Mouse (Mus musculus) intestine, embryonic 15.5 days (tissue): ENCODE results near the gene Cntnap2. TPM values are rescaled to one million over a fixed set of nuclear protein-coding genes. Genes with fewer than 3 reads are reported as not detected.
"Not testable (repeated sequence)": the region's sequence is repeated elsewhere in the genome, so short reads cannot be mapped to it uniquely, and the experiment has no call there.

ENCODE experiments used
- ATAC-seq: fragments of 200-750 bp; cut with Nextera tagmentation; 2 replicates; pipeline ENCODE4 v1.8.0; 2017; ENCODE audit warnings: moderate TSS enrichment, moderate library complexity
- H3K27ac ChIP-seq: fragments of 300-500 bp; sonication (generic); 2 replicates; pipeline ENCODE4 v1.5.1; 2015; ENCODE audit warnings: mild to moderate bottlenecking, inconsistent platforms
- H3K27me3 ChIP-seq: fragments of 300-500 bp; sonication (generic); replicated peaks from 2 replicates; pipeline ENCODE4 v1.6.1; 2015; ENCODE audit warnings: inconsistent platforms
- H3K36me3 ChIP-seq: fragments of 300-500 bp; sonication (generic); 2 replicates; pipeline ENCODE4 v1.6.1; 2015; ENCODE audit warnings: inconsistent platforms
- H3K4me1 ChIP-seq: fragments of 300-500 bp; sonication (generic); replicated peaks from 2 replicates; pipeline ENCODE4 v1.6.1; 2015; ENCODE audit warnings: inconsistent platforms
- H3K4me2 ChIP-seq: fragments of 300-500 bp; sonication (generic); replicated peaks from 2 replicates; pipeline ENCODE4 v1.6.1; 2015; ENCODE audit warnings: mild to moderate bottlenecking, inconsistent platforms
- H3K4me3 ChIP-seq: fragments of 300-500 bp; sonication (generic); replicated peaks from 2 replicates; pipeline ENCODE4 v1.5.1; 2015; ENCODE audit warnings: inconsistent platforms
- H3K9ac ChIP-seq: fragments of 300-500 bp; sonication (generic); 2 replicates; pipeline ENCODE4 v1.6.1; 2015; ENCODE audit warnings: inconsistent platforms
- H3K9me3 ChIP-seq: fragments of 300-500 bp; sonication (generic); 2 replicates; pipeline ENCODE4 v1.6.1; 2016; ENCODE audit warnings: inconsistent platforms
- WGBS: fragments of 180-500 bp; shearing (Covaris S2); methylation state at CpG from one replicate; pipeline ENCODE4 v1.1.7; 2015; 5-methylcytosine and 5-hydroxymethylcytosine counted together
- polyA plus RNA-seq: library from polyadenylated mRNA; unstranded; fragments of >200 nt; fragmentation: Nextera tagmentation; extraction: Ambion mirVana; gene quantifications from 2 replicates; pipeline ENCODE4 v1.2.1, GENCODE M21; 2015

Cntnap2 gene
- polyA plus RNA-seq, 1 experiment from 2014 or later = 1.3 TPM

DNA sequence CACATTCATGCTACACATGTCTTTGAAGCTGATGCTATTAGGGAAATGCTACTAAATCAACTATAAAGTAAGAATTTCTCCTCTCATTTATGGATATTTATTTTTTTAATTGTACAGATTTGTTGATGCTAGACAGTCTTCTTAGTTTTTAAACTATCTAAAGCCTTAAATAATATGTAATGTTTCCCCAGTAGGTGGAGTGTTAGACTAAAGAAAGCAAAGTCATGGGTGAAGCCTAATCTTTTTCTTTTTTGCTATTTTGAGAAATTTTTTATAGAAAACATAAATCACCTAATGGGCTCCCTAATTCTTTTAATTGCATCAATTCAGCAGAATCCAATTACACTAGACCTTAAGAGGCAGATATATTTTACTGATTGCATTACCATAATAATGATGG, 2124.7 kb downstream of the Cntnap2 start:
- not testable (repeated sequence) for H3K36me3 ChIP-seq, H3K4me3 ChIP-seq, H3K4me2 ChIP-seq, H3K27me3 ChIP-seq, H3K9ac ChIP-seq, H3K27ac ChIP-seq, H3K9me3 ChIP-seq, ATAC-seq, H3K4me1 ChIP-seq

DNA sequence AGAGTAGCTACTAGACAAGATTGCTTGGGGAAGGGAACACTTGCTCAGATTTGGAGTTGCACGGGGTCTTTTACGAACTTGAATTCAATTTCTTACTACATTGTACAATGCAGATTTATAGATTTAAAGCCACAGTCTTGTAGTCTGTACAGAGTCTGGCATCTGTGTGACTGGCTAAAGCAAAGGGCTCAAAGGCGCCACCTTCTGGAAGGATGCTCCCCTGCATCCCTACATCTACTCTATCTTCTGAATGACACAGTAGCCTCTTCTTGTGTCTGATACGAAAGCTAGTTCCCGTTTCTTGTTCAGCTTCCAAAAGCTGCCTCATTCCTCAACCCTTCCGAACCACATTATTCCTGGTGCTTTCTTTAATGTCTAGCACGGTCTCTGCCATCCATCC, 2129.0 kb downstream of the Cntnap2 start:
- WGBS = 60% methylated on average over 7 of the region's 7 CpGs
- Histone ChIP-seq H3K4me2 (no peak overlapping the region), H3K4me1 (no peaks in the 10 kb centered on the region), H3K9ac (no peak overlapping the region), H3K27me3 (no peaks in the 10 kb centered on the region), H3K36me3 (no peaks in the 10 kb centered on the region), H3K27ac (no peak overlapping the region), H3K4me3 (no peak overlapping the region), H3K9me3 (no peaks in the 10 kb centered on the region)
- no peak for ATAC-seq

- not testable (repeated sequence) for H3K27ac ChIP-seq, H3K9ac ChIP-seq, H3K4me3 ChIP-seq, H3K36me3 ChIP-seq, H3K9me3 ChIP-seq, H3K4me2 ChIP-seq, ATAC-seq, H3K27me3 ChIP-seq, H3K4me1 ChIP-seq
- 90% methylated on average over 6 of the region's 6 CpGs for WGBS
These were observed 2129.4 kb downstream of the Cntnap2 start for GRCm38 (mm10) chr6:47188596-47188995.

GRCm38 (mm10) chr6:47190282-47190681, 2131.1 kb downstream of the Cntnap2 start:
- WGBS = 73% methylated on average over 7 of the region's 7 CpGs
- Histone ChIP-seq H3K4me1 (no peaks in the 10 kb centered on the region), H3K4me2 (no peak overlapping the region), H3K9me3 (no peaks in the 10 kb centered on the region), H3K27ac (no peak overlapping the region), H3K9ac (no peak overlapping the region), H3K27me3 (no peaks in the 10 kb centered on the region), H3K4me3 (no peak overlapping the region), H3K36me3 (no peaks in the 10 kb centered on the region)
- ATAC-seq = no peak

DNA sequence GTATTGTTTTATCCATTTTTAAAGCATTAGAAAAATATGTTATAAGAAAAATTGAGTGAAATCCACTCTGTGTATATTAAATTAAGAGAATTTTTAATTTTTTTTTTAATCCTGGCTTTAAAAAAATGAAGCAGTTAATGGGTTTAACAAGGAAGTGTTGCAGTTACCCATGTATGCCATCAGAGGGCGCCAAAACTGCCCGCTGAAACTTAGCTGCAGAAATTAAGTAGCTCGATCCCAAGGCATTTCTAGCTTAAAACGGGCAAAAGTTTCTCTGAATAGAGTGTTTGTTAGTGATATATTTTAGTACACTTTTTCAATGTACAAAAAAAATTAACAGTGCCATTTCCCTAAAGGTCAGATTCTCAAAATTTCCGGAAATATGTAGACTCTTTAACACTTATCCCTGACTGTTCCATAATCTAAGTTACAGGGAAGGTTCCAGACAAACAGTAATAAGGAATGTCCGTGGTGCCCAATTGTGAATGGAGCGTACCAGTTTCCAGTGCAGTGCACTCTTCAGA, 2132.2 kb downstream of the Cntnap2 start:
- no peaks in the 10 kb centered on the region for H3K36me3 ChIP-seq
- ATAC-seq = no peak
- H3K27ac ChIP-seq = no peak overlapping the region
- H3K4me2 ChIP-seq = 0 out of 2 replicates have a peak overlapping the region, but pooled peaks have one; percentile 31
- no peak overlapping the region for H3K4me3 ChIP-seq
- H3K9ac ChIP-seq = no peak overlapping the region
- H3K9me3 ChIP-seq = no peaks in the 10 kb centered on the region
- no peaks in the 10 kb centered on the region for H3K27me3 ChIP-seq
- H3K4me1 ChIP-seq = no peaks in the 10 kb centered on the region
- WGBS = 19% methylated on average over 7 of the region's 7 CpGs

- ATAC-seq = no peak
- no peaks in the 10 kb centered on the region for H3K9me3 ChIP-seq
- H3K27me3 ChIP-seq = no peaks in the 10 kb centered on the region
- no peak overlapping the region for H3K9ac ChIP-seq
- no peaks in the 10 kb centered on the region for H3K4me1 ChIP-seq
- H3K27ac ChIP-seq = no peak overlapping the region
- WGBS = 84% methylated on average over 10 of the region's 10 CpGs
- 0 out of 2 replicates have a peak overlapping the region, but pooled peaks have one; percentile 31 for H3K4me2 ChIP-seq
- no peak overlapping the region for H3K4me3 ChIP-seq
- no peaks in the 10 kb centered on the region for H3K36me3 ChIP-seq
These were observed 2132.8 kb downstream of the Cntnap2 start for GRCm38 (mm10) chr6:47191940-47192339.

DNA sequence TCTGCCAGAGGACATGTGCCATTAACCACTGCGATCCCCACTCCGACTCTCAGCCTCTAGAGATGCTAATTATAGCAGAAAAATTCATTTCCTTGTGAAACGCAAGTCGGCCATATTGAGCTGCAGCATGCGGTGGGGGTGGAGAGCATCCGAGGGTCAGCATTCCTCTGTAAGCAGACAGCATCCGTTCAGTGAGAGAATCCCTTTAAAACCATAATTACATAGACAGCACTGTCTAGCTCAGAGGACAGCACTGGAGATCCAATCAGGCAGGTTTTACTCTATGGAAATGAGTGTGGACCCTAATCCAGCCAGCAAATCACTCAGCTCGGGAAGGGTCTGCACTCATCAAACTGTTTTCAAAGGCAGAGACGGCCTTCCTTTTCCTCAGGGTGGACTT, 2133.3 kb downstream of the Cntnap2 start:
- Histone ChIP-seq H3K4me3 (no peak overlapping the region), H3K27ac (no peak overlapping the region), H3K9me3 (no peaks in the 10 kb centered on the region), H3K4me1 (no peaks in the 10 kb centered on the region), H3K27me3 (no peaks in the 10 kb centered on the region), H3K36me3 (no peaks in the 10 kb centered on the region), H3K4me2 (no peak overlapping the region), H3K9ac (no peak overlapping the region)
- 66% methylated on average over 9 of the region's 9 CpGs for WGBS
- no peak for ATAC-seq

GRCm38 (mm10) chr6:47197570-47197969, 2138.4 kb downstream of the Cntnap2 start:
- H3K36me3 ChIP-seq = no peaks in the 10 kb centered on the region
- no peak overlapping the region for H3K4me2 ChIP-seq
- H3K27me3 ChIP-seq = no peaks in the 10 kb centered on the region
- H3K9ac ChIP-seq = no peak overlapping the region
- no peaks in the 10 kb centered on the region for H3K9me3 ChIP-seq
- no peak overlapping the region for H3K27ac ChIP-seq
- ATAC-seq = no peak
- H3K4me1 ChIP-seq = no peaks in the 10 kb centered on the region
- H3K4me3 ChIP-seq = no peak overlapping the region

DNA sequence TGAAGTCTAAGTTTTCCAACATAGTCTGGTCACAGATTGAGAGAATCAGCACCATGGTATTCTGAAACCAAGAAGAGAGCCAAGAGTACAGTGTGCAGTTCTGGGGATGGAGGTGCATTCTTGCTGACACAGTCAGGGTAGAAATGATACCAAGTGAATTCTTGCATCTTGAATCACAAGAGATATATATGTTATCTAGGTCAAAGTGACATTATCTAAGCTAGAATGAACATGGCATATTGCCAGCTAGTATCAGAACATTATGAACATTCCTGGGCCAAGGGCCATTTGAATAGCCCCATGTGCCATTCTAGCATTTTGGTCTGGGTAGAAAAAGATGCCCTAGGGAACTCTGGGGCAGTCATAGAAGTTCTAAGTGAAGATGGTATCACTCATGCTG, 2141.5 kb downstream of the Cntnap2 start:
- Histone ChIP-seq H3K36me3 (no peaks in the 10 kb centered on the region), H3K4me2 (no peak overlapping the region), H3K9ac (no peak overlapping the region), H3K4me3 (no peak overlapping the region), H3K4me1 (no peaks in the 10 kb centered on the region), H3K9me3 (no peaks in the 10 kb centered on the region), H3K27ac (no peak overlapping the region), H3K27me3 (no peaks in the 10 kb centered on the region)
- no peak for ATAC-seq

DNA sequence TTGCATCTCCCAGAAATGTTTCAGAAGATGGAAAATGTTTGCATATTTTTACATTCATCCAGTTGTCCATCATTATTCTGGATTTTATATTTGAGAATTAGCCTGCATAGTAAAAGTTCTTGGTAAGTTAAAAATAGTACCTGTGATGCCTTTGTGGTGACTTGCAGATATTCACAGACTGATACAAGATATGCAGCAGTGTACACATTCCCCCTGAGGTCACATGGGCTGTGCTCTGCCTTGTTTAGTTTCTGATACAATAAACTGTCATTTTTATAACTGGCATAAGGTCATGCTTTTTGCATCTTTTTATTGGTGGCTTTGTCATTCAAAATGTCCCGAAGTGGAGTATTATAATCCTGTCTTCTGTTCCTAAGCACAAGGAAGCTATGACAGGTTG, 2148.9 kb downstream of the Cntnap2 start:
- H3K9ac ChIP-seq = no peak overlapping the region
- no peak overlapping the region for H3K4me2 ChIP-seq
- no peaks in the 10 kb centered on the region for H3K27me3 ChIP-seq
- no peaks in the 10 kb centered on the region for H3K9me3 ChIP-seq
- no peaks in the 10 kb centered on the region for H3K4me1 ChIP-seq
- no peak overlapping the region for H3K4me3 ChIP-seq
- no peak for ATAC-seq
- no peak overlapping the region for H3K27ac ChIP-seq
- no peaks in the 10 kb centered on the region for H3K36me3 ChIP-seq
- WGBS = 65% methylated on average over 1 of the region's 1 CpGs

GRCm38 (mm10) chr6:47214731-47215130, 2155.6 kb downstream of the Cntnap2 start:
- no peaks in the 10 kb centered on the region for H3K36me3 ChIP-seq
- H3K4me1 ChIP-seq = no peaks in the 10 kb centered on the region
- H3K9me3 ChIP-seq = no peaks in the 10 kb centered on the region
- H3K4me3 ChIP-seq = no peak overlapping the region
- no peak for ATAC-seq
- no peaks in the 10 kb centered on the region for H3K27me3 ChIP-seq
- no peak overlapping the region for H3K9ac ChIP-seq
- H3K27ac ChIP-seq = no peak overlapping the region
- no peak overlapping the region for H3K4me2 ChIP-seq

DNA sequence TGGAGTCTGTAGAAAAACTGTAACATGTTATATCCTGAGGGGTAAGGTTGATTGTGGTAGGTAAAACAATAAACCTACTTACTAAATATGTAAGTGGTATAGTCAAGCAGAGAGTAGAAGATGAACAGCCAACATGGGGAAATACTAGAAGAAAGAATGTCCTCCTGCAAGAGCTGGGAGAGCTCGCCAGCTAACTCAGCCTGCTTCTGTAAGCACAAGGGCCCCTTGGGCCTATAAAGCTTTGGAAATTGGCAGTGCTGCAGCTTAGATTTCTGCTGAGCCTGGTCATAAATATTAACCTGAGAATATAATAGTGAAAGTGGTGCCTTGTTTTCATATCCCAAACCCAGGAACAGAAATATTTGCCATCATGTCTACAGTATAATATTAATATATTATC, 2164.4 kb downstream of the Cntnap2 start:
- H3K27ac ChIP-seq, H3K4me2 ChIP-seq, H3K9me3 ChIP-seq, H3K4me1 ChIP-seq, H3K9ac ChIP-seq, H3K4me3 ChIP-seq, H3K36me3 ChIP-seq, ATAC-seq, H3K27me3 ChIP-seq: not testable (repeated sequence)
- 45% methylated on average over 1 of the region's 1 CpGs for WGBS

DNA sequence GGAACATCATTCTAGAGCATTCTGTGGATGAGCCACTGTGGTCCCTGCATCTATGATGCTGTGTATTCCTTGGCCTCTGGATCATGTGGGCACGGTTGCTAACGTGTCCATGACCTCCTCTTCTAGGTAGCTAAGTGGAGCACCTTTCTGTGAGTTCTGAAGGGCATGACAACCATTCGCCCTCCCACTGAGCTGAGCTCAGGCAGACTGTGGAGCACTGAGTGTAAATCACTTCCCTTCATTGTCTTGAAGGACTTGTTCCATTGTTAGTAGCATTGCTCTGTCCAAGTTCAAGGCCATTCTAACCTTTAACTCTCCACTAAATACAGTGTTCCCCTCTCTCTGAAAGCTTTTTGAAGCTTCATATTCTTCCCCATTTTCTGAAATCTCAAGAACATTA, 2166.2 kb downstream of the Cntnap2 start:
- not testable (repeated sequence) for H3K4me3 ChIP-seq, H3K27ac ChIP-seq, H3K9me3 ChIP-seq, H3K36me3 ChIP-seq, H3K4me1 ChIP-seq, H3K4me2 ChIP-seq, H3K9ac ChIP-seq, ATAC-seq, H3K27me3 ChIP-seq
- 88% methylated on average over 3 of the region's 3 CpGs for WGBS

DNA sequence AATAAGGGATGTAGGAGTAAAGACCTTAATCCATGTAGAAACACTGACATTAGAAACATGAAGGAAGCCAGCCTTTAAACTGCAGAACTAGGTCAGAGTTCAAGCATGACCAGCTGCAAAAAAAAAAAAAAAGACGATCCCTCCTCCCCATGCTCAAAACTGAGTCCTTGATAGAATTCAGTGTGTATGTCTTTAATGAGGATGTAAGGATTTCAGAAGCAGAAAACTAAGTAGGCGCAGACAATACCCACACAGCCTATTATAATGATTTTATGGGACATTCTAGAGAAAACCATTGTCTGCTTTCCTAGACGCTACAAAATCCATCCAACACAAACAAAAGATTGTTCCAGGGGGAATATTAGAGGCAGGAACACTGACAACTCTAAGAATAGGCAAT, 2168.4 kb downstream of the Cntnap2 start:
- no peaks in the 10 kb centered on the region for H3K4me1 ChIP-seq
- 50% methylated on average over 3 of the region's 3 CpGs for WGBS
- H3K27ac ChIP-seq = no peak overlapping the region
- ATAC-seq = no peak
- no peak overlapping the region for H3K4me2 ChIP-seq
- no peak overlapping the region for H3K4me3 ChIP-seq
- no peaks in the 10 kb centered on the region for H3K27me3 ChIP-seq
- no peaks in the 10 kb centered on the region for H3K36me3 ChIP-seq
- H3K9me3 ChIP-seq = no peaks in the 10 kb centered on the region
- no peak overlapping the region for H3K9ac ChIP-seq
